Mouse (Mus musculus): ENCODE data around the gene Acss3. TPM values are rescaled to one million over a fixed set of nuclear protein-coding genes. Genes with fewer than 3 reads are reported as not detected.

Acss3 gene
- polyA plus RNA-seq, 1 experiment: 0.06 TPM

- Histone ChIP-seq H3K36me3 (ENCODE audit: control insufficient read depth, insufficient read depth, low read length) (no peaks in the 10 kb centered on the region), H3K4me1 (ENCODE audit: control insufficient read depth, insufficient read depth, insufficient read length, low read length) (no peaks in the 10 kb centered on the region), H3K27me3 (ENCODE audit: control insufficient read depth, insufficient read depth, low read length) (no peaks in the 10 kb centered on the region), H3K4me3 (ENCODE audit: low read depth, low read length) (no peak overlapping the region), H3K27ac (ENCODE audit: insufficient read depth, low read depth, low read length) (no peak overlapping the region)
- TF ChIP-seq POLR2A (IDR thresholded peaks at IDR 0.05; ENCODE audit: low read depth, low read length) (no peak), CTCF (IDR thresholded peaks at IDR 0.05; ENCODE audit: extremely low read depth, insufficient read length, insufficient replicate concordance, low read depth, low read length) (no peak)
Observed at GRCm38 (mm10) chr10:106914822-106915221, 208.6 kb downstream of the Acss3 start.

GRCm38 (mm10) chr10:106914275-106914674 lies 209.2 kb downstream of the Acss3 start:
- Histone ChIP-seq H3K27ac (ENCODE audit: insufficient read depth, low read depth, low read length) (no peak overlapping the region), H3K36me3 (ENCODE audit: control insufficient read depth, insufficient read depth, low read length) (no peaks in the 10 kb centered on the region), H3K4me3 (ENCODE audit: low read depth, low read length) (no peak overlapping the region), H3K27me3 (ENCODE audit: control insufficient read depth, insufficient read depth, low read length) (no peaks in the 10 kb centered on the region), H3K4me1 (ENCODE audit: control insufficient read depth, insufficient read depth, insufficient read length, low read length) (no peaks in the 10 kb centered on the region)
- TF ChIP-seq CTCF (IDR thresholded peaks at IDR 0.05; ENCODE audit: extremely low read depth, insufficient read length, insufficient replicate concordance, low read depth, low read length) (no peak), POLR2A (IDR thresholded peaks at IDR 0.05; ENCODE audit: low read depth, low read length) (no peak)

GRCm38 (mm10) chr10:106913032-106913431 lies 210.4 kb downstream of the Acss3 start:
- no peak for TF ChIP-seq POLR2A (IDR thresholded peaks at IDR 0.05; ENCODE audit: low read depth, low read length)
- TF ChIP-seq CTCF (IDR thresholded peaks at IDR 0.05; ENCODE audit: extremely low read depth, insufficient read length, insufficient replicate concordance, low read depth, low read length): no peak

GRCm38 (mm10) chr10:106910108-106910507 lies 213.4 kb downstream of the Acss3 start:
- Histone ChIP-seq H3K4me3 (ENCODE audit: low read depth, low read length) (no peak overlapping the region), H3K27me3 (ENCODE audit: control insufficient read depth, insufficient read depth, low read length) (no peaks in the 10 kb centered on the region), H3K27ac (ENCODE audit: insufficient read depth, low read depth, low read length) (no peak overlapping the region), H3K36me3 (ENCODE audit: control insufficient read depth, insufficient read depth, low read length) (no peaks in the 10 kb centered on the region), H3K4me1 (ENCODE audit: control insufficient read depth, insufficient read depth, insufficient read length, low read length) (no peaks in the 10 kb centered on the region)
- 73% methylated on average over 3 of the region's 3 CpGs for WGBS
- TF ChIP-seq CTCF (IDR thresholded peaks at IDR 0.05; ENCODE audit: extremely low read depth, insufficient read length, insufficient replicate concordance, low read depth, low read length) (no peak), POLR2A (IDR thresholded peaks at IDR 0.05; ENCODE audit: low read depth, low read length) (no peak)

More at GRCm38 (mm10) chr10:106913032-106913431, 210.4 kb downstream of the Acss3 start:
- Histone ChIP-seq H3K4me3 (ENCODE audit: low read depth, low read length) (no peak overlapping the region), H3K27ac (ENCODE audit: insufficient read depth, low read depth, low read length) (no peak overlapping the region), H3K4me1 (ENCODE audit: control insufficient read depth, insufficient read depth, insufficient read length, low read length) (no peaks in the 10 kb centered on the region), H3K27me3 (ENCODE audit: control insufficient read depth, insufficient read depth, low read length) (no peaks in the 10 kb centered on the region), H3K36me3 (ENCODE audit: control insufficient read depth, insufficient read depth, low read length) (no peaks in the 10 kb centered on the region)
- 22% methylated on average over 2 of the region's 2 CpGs for WGBS

GRCm38 (mm10) chr10:106896351-106896750 lies 227.1 kb downstream of the Acss3 start:
- Histone ChIP-seq H3K27ac (ENCODE audit: insufficient read depth, low read depth, low read length) (no peak overlapping the region), H3K4me3 (ENCODE audit: low read depth, low read length) (no peak overlapping the region), H3K36me3 (ENCODE audit: control insufficient read depth, insufficient read depth, low read length) (no peaks in the 10 kb centered on the region), H3K27me3 (ENCODE audit: control insufficient read depth, insufficient read depth, low read length) (no peaks in the 10 kb centered on the region), H3K4me1 (ENCODE audit: control insufficient read depth, insufficient read depth, insufficient read length, low read length) (no peaks in the 10 kb centered on the region)
- 72% methylated on average over 13 of the region's 13 CpGs for WGBS
- no peak for TF ChIP-seq CTCF (IDR thresholded peaks at IDR 0.05; ENCODE audit: extremely low read depth, insufficient read length, insufficient replicate concordance, low read depth, low read length)
- TF ChIP-seq POLR2A (IDR thresholded peaks at IDR 0.05; ENCODE audit: low read depth, low read length): no peak

Other genes starting within 250 kb of the Acss3 start
- gene Lin7a, start 148.0 kb upstream of the Acss3 start, polyA plus RNA-seq (2012; rRNA removed): 0.20 TPM in 1 of 2 replicates, not detected in the other